Mouse (Mus musculus): ENCODE data around the gene Slc16a10. TPM values are rescaled to one million over a fixed set of nuclear protein-coding genes. Genes with fewer than 3 reads are reported as not detected.

Gene Slc16a10
- total RNA-seq, 2 experiments from 2014 or later = 17.4 to 19.3 TPM

DNA sequence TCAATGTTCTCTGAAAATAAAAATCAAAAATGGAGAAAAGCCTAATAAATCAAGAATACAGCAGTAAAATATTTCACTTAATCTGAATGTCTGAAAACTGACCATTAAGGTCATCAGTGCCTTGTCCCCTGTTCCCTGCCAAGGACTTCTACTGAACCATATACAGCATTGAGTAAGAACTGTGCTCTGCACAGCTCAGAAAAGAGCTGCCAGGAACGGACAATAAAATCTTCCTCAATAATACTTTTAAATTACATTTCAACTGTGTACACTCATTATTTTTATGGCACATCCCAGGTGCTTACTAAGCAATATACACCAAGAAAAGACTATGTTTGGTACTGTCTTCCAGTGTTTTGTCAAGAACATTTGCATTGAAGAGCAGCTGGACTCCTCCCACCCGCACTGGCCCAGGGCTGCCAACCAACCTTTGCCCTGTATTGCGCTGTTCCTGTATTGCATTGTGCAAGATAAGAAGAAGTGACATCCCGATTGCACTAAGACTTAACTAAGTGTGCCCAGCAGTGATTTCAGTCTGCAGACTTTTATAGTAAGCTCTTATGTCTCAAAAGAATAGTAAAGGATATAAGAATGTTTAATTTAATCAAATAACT is 64.6 kb downstream of the Slc16a10 start:
- DNase-seq (ENCODE audit: low spot score in 2 of 2) = no peak

DNA sequence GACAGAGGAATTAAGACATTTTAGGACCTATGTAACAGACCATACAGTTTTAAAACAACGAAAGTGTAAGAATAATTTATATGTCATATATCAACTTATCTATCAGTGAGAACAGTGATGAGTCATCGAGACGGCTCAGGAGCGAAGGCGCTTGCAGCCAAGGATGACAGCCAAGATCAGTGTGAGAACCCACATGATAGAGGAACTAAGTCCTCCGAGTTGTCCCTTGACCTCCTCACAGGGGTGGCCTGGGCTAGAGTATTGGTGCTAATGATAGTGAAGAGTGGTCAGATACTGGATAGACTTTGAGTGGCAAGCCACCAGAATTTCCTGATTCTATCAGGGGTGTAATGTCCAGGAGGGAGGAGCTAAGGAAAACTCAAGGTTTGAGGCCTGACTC is 68.5 kb downstream of the Slc16a10 start:
- no peak for DNase-seq (ENCODE audit: low spot score in 2 of 2)

DNA sequence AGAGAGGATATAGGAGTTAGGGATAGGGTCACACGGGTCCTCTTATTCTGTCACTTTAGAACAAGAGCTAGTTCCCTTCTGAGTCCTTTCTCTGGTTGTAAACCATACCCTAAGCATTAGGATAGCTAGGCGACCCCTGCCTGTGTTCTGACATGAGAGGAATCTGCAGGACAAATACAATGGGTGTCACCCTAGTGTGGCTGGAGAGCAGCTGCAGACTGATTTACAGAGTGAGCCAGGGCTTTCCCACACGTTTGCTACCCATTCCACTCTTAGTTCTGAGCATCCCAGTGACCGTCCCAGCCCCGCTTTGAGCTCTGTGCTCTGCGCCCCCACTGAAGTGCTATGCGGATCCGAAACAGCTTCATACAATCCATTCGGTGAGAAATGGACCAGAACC is 71.4 kb downstream of the Slc16a10 start:
- DNase-seq (ENCODE audit: low spot score in 2 of 2) = no peak

DNA sequence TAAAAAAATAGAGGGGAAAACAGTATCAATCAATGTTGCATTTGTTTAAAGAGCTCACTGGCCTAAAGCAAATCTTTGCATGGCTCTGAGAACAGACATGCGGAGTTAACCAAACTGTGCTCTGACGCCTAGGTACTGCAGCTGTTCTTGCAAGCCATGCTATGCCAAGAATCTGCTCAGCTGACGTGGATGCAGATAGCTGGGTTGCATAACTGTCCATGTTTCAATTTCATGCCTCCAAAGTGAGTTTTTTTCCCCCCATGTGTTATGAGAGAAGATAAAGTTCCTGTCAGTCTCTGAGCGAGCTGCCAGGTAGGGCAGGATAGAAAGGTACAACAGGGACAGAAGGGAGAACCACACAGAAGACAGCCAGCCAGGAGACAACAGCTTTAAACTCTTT is 72.8 kb downstream of the Slc16a10 start:
- DNase-seq (ENCODE audit: low spot score in 2 of 2) = no peak

DNA sequence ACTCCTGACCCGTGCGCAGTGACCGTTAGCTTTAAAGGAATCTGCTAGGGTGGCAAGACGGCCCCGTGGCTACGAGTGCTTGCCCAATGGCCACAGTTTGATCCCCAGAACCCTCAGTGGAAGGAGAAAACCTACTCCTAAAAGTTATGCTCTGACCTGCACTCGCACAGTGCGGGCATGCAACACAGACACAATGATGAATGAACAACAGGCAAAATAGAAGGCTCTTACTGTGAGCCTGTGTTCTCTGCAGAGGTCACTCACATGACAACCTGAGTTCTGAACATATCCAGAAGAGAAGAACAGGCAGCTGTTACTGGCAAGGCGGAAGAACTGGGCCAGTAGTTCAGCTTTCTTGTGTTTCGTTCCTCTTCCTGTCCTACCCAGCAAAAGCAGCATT is 73.5 kb downstream of the Slc16a10 start:
- no peak for DNase-seq (ENCODE audit: low spot score in 2 of 2)

DNA sequence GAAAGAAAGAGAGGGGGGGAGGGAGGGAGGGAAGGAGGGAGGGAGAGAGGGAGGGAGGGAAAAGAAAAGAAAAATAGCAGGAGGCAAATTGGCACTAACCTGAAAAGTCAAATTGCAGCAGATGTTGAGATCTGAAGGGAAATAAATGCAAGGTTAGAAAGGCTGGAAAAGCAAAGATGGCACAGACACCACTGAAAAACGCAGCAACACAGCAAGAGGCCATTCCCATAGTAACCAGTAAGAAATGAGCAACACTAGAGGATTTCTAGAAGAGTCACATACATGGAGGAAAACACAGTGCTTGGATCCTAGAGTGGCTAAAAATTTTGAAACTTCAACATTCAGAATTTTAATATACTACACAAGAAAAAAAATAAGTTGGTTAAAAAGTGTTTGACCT is 74.5 kb downstream of the Slc16a10 start:
- DNase-seq (ENCODE audit: low spot score in 2 of 2) = no peak

DNA sequence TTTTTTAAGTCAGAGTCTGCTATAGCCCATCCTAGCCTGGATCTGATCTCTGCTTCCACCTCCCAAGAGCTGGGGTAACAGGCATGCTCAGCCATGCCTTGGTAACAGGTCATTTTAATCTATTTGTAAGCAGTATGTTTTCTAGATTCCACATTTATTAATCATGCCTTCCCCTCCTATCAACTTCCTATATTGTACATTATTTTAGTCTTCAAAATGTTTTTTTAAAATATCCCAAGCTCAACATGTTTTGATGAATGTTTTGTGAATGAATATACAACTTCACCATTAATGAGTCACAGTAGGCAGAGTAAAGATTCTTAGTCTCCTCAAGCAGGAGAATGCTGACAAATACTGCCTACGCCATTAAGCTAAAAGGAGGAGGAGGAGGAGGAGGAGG is 75.0 kb downstream of the Slc16a10 start:
- no peak for DNase-seq (ENCODE audit: low spot score in 2 of 2)

DNA sequence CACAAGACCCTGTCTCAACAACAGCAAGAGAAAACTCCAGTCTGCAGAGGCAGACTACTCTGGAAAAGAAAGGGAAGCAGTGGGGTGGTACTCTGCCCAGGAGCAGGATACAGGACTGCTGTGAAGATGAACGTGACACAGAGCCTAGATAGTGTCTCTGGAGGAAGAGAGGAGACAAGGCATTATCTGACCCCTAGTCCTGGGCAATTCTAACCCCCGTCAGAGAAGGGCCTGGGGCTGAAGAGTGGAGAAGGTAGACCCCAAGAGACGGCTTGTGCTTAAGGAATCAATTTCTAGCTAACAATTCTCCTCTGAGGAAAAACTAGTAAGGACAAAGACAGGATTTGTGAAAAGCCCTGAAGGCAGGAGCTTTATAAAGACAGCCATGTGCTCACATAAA is 76.7 kb downstream of the Slc16a10 start:
- no peak for DNase-seq (ENCODE audit: low spot score in 2 of 2)

DNA sequence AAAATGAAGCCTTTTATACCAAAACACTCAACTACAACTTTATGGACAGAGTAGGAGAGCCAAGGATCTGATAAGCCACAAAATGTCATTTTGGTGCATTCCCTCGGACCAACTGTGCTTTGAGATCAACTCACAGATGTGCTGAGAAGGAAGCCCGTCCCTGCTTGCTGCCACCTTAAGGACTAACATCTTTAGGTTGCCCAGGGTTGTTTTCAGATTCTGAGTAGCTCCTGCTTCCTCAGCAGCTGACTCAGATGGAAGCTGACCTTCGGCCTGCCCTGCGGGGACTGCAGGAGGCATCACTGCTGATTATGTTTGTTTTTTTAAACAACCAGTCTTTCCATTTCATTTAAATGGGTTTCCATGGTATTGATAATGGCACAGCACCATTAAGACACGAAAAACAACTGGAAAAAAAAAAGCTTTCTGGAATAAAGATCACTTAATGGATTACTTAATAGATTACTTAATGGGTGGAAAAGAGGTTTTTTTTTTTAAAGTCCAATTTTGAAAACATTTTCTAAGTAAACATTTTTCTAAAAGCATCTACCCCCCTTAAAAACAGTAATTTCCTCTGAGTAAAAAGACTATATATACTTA is 78.7 kb downstream of the Slc16a10 start:
- DNase-seq (ENCODE audit: low spot score in 2 of 2) = no peak

DNA sequence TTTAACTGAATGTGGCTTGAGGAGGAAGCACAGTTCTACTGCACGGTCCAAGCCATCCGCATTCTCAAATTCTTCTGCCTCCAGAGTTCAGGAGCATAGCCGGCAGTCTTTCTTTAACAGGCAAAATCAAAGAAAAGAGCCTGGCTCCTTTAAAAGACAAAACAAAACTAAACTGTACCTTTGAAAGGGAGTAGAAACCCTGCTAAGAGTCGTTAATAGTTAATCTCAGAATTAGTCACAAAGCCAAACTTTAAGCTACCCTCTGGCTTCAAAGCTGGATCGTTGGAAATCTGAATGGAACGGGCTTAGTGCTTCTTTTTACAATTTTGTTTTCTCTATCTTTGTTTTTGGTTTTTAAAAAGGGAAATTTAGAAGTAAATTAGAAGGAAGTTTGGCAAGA is 79.2 kb downstream of the Slc16a10 start:
- DNase-seq (ENCODE audit: low spot score in 2 of 2) = no peak

DNA sequence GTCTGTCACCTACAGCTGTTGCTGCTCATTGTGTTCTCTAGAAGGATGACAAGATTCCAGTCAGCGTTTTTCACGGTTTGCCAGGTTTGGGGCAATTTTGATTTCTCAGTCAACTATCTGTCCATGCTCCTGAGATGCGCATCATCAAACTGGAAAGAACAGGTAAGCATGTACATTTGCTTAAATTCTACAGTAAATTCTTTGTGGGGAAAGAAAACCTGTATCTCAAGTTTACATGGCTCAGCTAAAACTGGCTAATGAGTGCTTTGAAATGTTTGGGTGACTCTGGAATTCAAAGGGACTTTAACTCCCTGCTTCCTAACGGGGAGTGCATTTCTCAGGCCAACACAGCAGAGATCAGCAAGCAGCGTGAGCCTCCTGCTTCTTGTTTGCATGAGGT is 80.1 kb downstream of the Slc16a10 start:
- DNase-seq (ENCODE audit: low spot score in 2 of 2) = no peak

DNA sequence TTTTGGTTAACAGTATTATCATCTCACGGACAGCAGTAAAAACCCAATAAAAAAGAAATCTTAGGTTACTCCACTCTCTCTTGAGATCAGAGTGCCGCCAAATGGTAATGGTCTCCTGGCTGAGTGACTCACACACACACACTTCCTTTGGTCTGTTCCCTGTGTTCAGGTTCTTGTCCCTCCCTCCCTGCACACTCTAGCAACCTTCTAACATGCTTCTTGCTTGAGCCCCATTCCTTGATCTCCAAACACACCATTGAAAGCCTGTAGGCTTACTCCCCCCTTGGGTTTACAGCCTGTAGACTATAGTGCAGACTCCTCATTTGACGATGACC is 83.3 kb downstream of the Slc16a10 start:
- no peak for DNase-seq (ENCODE audit: low spot score in 2 of 2)

DNA sequence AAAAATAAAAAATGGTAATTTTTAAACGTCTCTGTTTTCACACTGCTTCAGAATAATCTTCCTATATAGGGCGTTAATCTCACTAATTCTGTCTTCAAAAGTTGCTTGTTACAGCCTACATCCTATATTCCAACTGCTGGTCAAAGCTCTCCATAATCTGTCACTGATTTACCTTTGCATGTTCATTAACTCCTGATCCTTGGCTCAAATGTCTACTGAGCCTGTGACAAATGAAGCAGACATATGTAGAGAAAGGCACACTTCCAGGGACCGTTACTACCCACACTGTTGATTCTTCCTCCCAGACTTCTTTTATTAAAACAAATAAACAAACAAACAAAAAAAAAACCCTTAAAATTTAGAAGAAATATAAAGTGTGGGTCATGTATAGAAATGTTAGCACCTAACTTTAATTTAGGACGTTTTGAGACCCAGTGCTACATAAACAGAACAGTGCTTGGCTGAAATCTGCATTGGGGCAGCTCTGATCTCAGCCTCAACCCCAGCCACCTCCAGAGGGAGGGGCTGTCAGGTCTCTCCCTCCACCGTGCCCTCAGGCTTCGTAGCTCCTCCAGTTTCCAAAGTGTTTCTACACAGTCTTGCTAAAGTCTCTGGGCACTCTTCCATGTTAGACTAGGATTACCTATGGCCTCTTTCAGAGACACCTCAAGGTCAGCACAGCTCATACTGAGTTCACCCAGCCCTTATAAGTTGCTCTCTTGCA is 83.8 kb downstream of the Slc16a10 start:
- no peak for DNase-seq (ENCODE audit: low spot score in 2 of 2)

DNA sequence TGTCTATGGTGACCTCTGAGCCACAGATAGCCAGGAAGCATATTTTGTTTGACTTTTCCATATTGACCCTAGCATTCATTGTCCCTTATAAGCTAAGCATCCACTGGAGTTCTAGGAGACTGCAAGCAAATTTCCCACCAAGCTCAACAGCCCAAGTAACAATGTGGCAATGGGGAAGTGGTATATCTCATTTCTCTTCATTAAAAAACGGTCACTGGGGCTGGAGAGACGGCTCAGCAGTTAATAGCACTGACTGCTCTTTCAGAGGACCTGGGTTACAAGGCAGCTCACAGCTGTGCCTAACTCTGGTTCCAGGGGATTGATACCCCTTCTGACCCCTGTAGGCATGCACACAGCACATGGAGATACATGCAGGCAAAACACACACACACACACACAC is 84.4 kb downstream of the Slc16a10 start:
- DNase-seq (ENCODE audit: low spot score in 2 of 2) = no peak

DNA sequence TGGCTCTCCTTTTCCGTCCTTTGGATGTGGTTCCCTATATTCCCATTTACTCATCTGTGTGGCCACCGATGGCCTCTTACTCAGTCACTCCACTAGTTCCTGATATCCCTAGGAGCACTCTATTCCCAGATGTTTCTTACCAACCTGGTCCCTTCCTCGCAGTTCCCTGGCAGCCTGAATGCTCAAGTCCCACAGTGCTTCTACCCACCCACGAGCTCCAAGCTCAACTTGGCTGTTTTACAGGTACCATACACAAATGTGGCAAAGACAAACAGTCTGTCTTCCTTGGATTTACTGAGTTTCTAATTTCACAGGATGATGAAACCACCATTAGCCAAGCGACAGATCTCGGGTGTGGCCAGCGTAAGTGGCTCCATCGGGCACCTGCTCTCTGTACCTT is 87.6 kb downstream of the Slc16a10 start:
- DNase-seq (ENCODE audit: low spot score in 2 of 2) = no peak

DNA sequence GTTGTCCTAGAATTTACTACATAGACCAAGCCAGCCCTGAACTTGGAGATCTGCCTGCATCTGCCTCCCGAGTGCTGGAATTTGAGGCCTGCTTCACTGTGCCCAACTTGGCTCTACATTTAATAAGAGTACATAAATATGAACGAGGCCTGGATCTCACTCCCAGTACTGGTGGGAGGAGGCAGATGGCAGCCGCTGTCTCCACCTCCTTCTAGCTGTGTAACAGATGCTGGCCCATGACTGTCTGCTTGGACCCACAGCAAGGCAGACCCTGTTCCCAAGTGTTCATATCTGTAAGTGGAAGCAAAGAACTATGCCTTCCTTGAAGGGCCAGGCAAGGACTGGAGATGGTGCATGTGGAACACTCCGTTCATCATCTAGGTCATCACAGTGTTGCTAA is 88.2 kb downstream of the Slc16a10 start:
- no peak for DNase-seq (ENCODE audit: low spot score in 2 of 2)

DNA sequence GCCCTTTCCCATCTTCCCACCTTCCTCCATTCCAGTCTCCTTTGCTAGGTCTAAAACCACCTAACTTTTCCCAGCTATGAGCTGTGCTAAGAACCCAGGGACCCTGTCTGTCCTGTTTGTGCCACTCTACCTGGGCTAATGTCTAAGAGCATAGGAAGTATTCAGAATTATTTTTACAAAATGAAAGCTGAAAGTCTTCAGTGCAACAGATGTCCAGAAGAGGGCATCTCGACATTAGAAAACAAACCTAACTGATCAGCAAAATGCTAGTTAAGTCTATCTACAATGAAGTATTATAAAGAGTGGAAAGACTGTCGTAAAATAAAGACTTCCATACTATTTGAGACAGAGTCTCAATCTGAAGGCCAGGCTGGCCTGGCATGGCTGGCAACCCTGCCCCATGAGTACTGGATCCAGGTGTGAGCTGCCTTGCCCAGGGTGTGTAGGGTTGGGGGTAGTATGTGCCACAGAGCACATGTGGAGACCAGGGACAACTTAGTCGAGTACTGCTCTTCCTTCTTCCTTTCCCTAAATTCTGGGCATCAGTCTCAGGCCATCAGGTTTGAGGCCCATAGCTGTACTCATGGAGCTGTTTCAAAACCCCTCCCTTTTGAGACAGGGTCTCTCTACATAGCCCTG is 88.7 kb downstream of the Slc16a10 start:
- no peak for DNase-seq (ENCODE audit: low spot score in 2 of 2)

DNA sequence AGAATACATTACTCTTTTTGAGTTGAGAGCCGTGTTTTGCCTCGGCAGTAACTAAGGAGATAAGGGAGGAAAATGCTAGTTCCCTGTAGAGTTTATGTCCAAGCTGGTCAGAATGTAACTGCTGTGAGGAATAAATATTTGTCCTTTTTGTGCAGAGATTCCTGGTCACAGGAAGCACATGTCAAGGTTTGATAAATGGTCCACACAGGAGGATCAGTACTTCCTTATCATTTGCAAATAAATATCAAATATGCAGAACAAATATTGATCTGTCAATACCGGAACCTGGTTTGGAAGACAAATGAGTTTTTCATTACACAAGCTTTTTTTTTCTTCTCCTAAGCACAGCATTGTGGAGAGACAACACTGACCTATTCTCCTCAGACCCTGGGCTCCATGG is 90.1 kb downstream of the Slc16a10 start:
- no peak for DNase-seq (ENCODE audit: low spot score in 2 of 2)

DNA sequence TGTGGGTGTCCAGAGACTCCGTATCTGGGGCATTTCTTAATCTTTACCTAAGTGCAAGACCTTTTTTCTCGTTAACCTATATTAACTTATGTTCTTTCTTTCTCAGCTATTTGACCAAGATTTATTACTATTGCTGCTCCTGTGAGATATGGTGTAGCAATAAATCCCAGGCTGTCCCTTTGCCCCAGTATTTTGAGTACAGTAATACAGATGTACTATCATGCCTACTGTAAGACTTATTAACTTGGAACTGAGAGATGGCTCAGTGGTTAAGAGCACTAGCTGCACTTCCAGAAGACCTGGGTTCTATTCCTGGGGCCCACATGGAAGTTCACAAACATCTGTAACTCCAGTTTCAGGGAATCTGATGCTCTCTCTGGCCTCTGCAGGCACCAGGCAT is 91.3 kb downstream of the Slc16a10 start:
- DNase-seq (ENCODE audit: low spot score in 2 of 2) = no peak

DNA sequence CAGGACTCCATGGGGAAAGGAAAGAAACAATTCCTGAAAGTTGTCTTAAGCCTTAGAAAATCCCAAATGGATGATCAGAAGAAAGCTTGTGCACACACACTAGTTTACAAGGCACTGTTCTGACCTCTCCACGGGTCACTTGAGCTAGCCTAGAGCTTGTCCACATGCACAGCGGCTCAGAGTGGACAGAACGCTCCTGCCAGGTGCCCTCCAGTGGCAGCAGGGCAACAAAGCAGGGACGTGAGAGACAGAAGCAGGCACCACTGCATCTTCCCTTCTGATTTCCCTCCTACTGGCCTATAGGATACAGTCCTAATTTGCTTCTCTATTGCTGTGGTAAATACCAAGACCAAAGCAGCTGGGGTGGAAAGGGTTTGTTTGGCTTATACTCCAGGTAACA is 100.7 kb downstream of the Slc16a10 start:
- DNase-seq (ENCODE audit: low spot score in 2 of 2) = no peak

DNA sequence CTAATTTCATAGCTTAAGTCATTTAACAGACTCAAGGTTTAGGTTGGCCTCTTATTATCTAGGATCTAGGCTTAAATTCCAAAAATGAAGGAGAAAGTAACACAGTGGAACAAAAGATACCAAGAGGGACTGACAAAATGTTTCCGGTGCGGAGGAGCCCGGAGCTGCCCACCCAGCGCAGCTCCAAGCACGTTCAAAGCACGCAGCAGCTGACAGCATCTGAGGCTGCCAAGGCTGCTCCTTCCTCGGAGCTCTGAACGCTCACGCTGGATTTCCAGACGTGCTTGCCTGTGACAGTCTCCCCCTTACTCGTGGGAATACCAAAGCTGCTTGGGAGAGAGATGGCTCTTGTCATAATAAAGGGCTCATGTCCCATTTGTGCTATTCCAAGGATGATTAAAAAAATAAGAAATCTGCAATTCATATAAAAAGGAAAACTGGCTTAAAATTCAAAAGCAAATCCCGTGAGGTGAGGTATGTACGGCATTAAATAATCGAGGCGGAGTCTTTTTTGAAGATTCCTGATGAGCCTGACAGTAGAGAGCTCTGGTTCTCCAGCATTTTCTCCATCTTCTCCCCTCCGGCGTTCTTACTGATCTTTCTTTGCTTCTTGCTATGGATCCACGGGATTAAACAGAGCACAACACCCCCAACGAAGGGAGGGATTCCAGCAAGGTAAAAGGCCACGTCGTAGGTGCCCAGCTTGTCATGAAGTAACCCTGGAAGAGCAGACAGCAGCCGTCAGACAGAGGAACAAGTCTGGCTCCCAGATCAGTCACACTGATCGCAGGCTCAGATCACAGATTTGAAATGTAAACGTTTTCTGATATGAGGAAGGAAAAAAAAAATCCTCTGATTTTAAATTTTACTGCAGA is 105.1 kb downstream of the Slc16a10 start:
- no peak for DNase-seq (ENCODE audit: low spot score in 2 of 2)

DNA sequence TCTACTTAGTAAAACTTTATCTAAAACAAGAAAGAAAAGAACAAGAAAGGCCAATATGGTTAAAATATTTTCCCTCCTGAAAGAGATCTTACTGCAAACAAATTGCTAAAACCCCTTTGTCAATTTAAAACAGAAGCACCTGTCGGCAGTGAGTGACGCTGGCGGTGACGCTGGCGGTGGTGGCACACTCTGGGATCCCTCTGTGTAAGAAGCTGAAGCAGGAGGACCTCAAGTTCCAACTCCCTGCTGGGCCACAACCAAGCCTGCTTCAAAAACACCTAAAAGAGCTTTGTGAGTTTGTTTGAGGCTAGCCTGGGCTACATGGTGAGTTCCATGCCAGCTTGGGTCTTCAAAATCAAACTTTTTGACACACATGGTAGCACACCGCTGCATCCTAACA is 107.1 kb downstream of the Slc16a10 start:
- no peak for DNase-seq (ENCODE audit: low spot score in 2 of 2)
